In genomic region chr1:159301418-159302082, GRCm38 (mm10) we compare ENCODE assay signal across 21 mouse cellular contexts.
"Had no signal": no experiment of that assay in that cellular context is flagged by ENCODE, and none has a peak within 500 bp of the region (broad histone marks: within the 10 kb centered on the region; RNA-seq: fewer than 3 reads in every experiment).

No protein-coding gene starts in this region.

- H3K4me1 ChIP-seq: limb, embryonic 12.5 days; limb, embryonic 15.5 days; midbrain, embryonic 10.5 days; midbrain, embryonic 13.5 days; neural tube, embryonic 13.5 days; stomach, embryonic 15.5 days had no signal

- DNase-seq: kidney, postnatal 10 days; kidney, postnatal 36 days; left cerebral cortex, postnatal 4 days; liver, postnatal 0 days; lung, embryonic 14.5 days; retina, postnatal 1 day; right cerebral cortex, postnatal 25 days; spleen, adult 18-20 months; thymus, postnatal 25 days had no signal

- H3K9me3 ChIP-seq: limb, embryonic 12.5 days; limb, embryonic 15.5 days; megakaryocyte, embryonic 14.5 days; midbrain, embryonic 10.5 days; midbrain, embryonic 13.5 days; neural tube, embryonic 13.5 days; stomach, embryonic 15.5 days had no signal

- H3K9ac ChIP-seq: limb, embryonic 12.5 days; limb, embryonic 15.5 days; liver, embryonic 14.5 days; liver, postnatal 0 days; lung, embryonic 14.5 days; midbrain, embryonic 13.5 days; neural tube, embryonic 13.5 days; stomach, embryonic 15.5 days had no signal

- H3K4me3 ChIP-seq: limb, embryonic 12.5 days; limb, embryonic 15.5 days; megakaryocyte, embryonic 14.5 days; midbrain, embryonic 10.5 days; midbrain, embryonic 13.5 days; myocyte; neural tube, embryonic 13.5 days; stomach, embryonic 15.5 days had no signal

- H3K27ac ChIP-seq: limb, embryonic 12.5 days; limb, embryonic 15.5 days; liver, embryonic 14.5 days; midbrain, embryonic 10.5 days; midbrain, embryonic 13.5 days; neural tube, embryonic 13.5 days; stomach, embryonic 15.5 days had no signal

- H3K4me2 ChIP-seq: limb, embryonic 12.5 days; limb, embryonic 15.5 days; liver, embryonic 11.5 days; lung, embryonic 14.5 days; midbrain, embryonic 13.5 days; neural tube, embryonic 13.5 days; stomach, embryonic 15.5 days had no signal

- ATAC-seq: liver, postnatal 0 days; lung, postnatal 0 days; midbrain, embryonic 13.5 days; midbrain, embryonic 16.5 days had no signal

- H3K27me3 ChIP-seq: limb, embryonic 12.5 days; limb, embryonic 15.5 days; megakaryocyte, embryonic 14.5 days; midbrain, embryonic 13.5 days; neural tube, embryonic 13.5 days; stomach, embryonic 15.5 days had no signal
